Mouse (Mus musculus): ENCODE results near the gene Inpp5k. TPM values are rescaled to one million over a fixed set of nuclear protein-coding genes. Genes with fewer than 3 reads are reported as not detected.

Inpp5k gene
- total and polyA plus RNA-seq, 3 experiments, result 31.2 to 41.9 (median 35.6) TPM

GRCm38 (mm10) chr11:75595816-75596215 is 35.0 kb upstream of the Inpp5k start:
- Histone ChIP-seq H3K27me3 (replicated peaks) (no peaks in the 10 kb centered on the region), H3K79me2 (replicated peaks; ENCODE audit: control insufficient read depth, extremely low read depth, insufficient read depth, poor library complexity, severe bottlenecking) (0 out of 2 replicates have a peak, but pooled peaks cover 3% of the 10 kb centered on the region), H3K4me2 (ENCODE audit: insufficient read depth, low read depth, poor library complexity, severe bottlenecking) (no peak overlapping the region), H3K4me3 (replicated peaks in 1 of 3; ENCODE audit: low read depth in 2 of 3, low read length in 2 of 3, poor library complexity in 1 of 3) (no peak overlapping the region), H3K4me1 (ENCODE audit: control insufficient read depth in 1 of 2, insufficient read depth in 2 of 2) (peaks cover 4 to 57% of the 10 kb centered on the region in 2 experiments), H3K36me3 (replicated peaks in 1 of 2; ENCODE audit: control insufficient read depth in 1 of 2, insufficient read depth in 1 of 2, low read length in 1 of 2) (peaks cover 55 to 89% of the 10 kb centered on the region in 2 experiments), H3K9ac (ENCODE audit: insufficient read depth, low read depth) (no peak overlapping the region), H3K27ac (ENCODE audit: insufficient read depth, low read depth) (no peak overlapping the region), H3K9me3 (replicated peaks; ENCODE audit: low read length) (no peaks in the 10 kb centered on the region)
- dilution Hi-C loops (cut with MboI; ENCODE audit: extremely low pct_ligation_motif_present, extremely low pct_unique_long_range_greater_than_20kb, low sequenced_read_pairs), result no loop called here
- TF ChIP-seq RAD21 (IDR thresholded peaks at IDR 0.05; ENCODE audit: low read depth, low read length), result no peak
- TF ChIP-seq ZKSCAN1 (IDR thresholded peaks at IDR 0.05; ENCODE audit: borderline replicate concordance, low read depth, low read length), result no peak
- no peak for TF ChIP-seq NELFE (IDR thresholded peaks at IDR 0.05; ENCODE audit: low read depth, low read length)
- TF ChIP-seq ZNF384 (IDR thresholded peaks at IDR 0.05; ENCODE audit: low read depth, low read length), result no peak
- TF ChIP-seq KAT2A (IDR thresholded peaks at IDR 0.05; ENCODE audit: insufficient replicate concordance, low read length), result no peak
- no peak for TF ChIP-seq ETS1 (conservative IDR thresholded peaks at IDR 0.05; ENCODE audit: low read depth, low read length)
- TF ChIP-seq CHD1 (IDR thresholded peaks at IDR 0.05; ENCODE audit: low read depth, low read length), result no peak
- no peak for TF ChIP-seq TBP (conservative IDR thresholded peaks at IDR 0.05; ENCODE audit: low read depth, low read length)
- TF ChIP-seq USF1 (IDR thresholded peaks at IDR 0.05; ENCODE audit: low read depth, low read length), result no peak
- TF ChIP-seq NRF1 (IDR thresholded peaks at IDR 0.05; ENCODE audit: low read depth, low read length), result no peak
- TF ChIP-seq RCOR1 (conservative IDR thresholded peaks at IDR 0.05; ENCODE audit: low read depth, low read length), result no peak
- TF ChIP-seq ZC3H11A (IDR thresholded peaks at IDR 0.05; ENCODE audit: low read depth, low read length), result no peak
- TF ChIP-seq PAX5 (IDR thresholded peaks at IDR 0.05; ENCODE audit: low read length), result no peak
- no peak for TF ChIP-seq CHD2 (IDR thresholded peaks at IDR 0.05; ENCODE audit: low read length)
- TF ChIP-seq CTCF (conservative IDR thresholded peaks at IDR 0.05 in 1 of 2, IDR thresholded peaks at IDR 0.05 in 1 of 2; ENCODE audit: low read depth in 2 of 2, low read length in 2 of 2), result no peak
- TF ChIP-seq ZMIZ1 (IDR thresholded peaks at IDR 0.05; ENCODE audit: low read depth, low read length), result no peak
- no peak for TF ChIP-seq E2F4 (IDR thresholded peaks at IDR 0.05; ENCODE audit: insufficient replicate concordance, low read depth, low read length)
- no peak for TF ChIP-seq SIN3A (IDR thresholded peaks at IDR 0.05; ENCODE audit: low read length)
- TF ChIP-seq MYC (IDR thresholded peaks at IDR 0.05; ENCODE audit: low read depth, low read length), result no peak
- no peak for TF ChIP-seq GABPA (IDR thresholded peaks at IDR 0.05; ENCODE audit: insufficient replicate concordance, low read depth, low read length)
- DNase-seq (ENCODE audit: extremely low read depth), result no peak
- in situ Hi-C loops (cut with MboI; ENCODE audit: low pct_ligation_motif_present, low pct_unique_long_range_greater_than_20kb, low sequenced_read_pairs), result no loop called here

DNA sequence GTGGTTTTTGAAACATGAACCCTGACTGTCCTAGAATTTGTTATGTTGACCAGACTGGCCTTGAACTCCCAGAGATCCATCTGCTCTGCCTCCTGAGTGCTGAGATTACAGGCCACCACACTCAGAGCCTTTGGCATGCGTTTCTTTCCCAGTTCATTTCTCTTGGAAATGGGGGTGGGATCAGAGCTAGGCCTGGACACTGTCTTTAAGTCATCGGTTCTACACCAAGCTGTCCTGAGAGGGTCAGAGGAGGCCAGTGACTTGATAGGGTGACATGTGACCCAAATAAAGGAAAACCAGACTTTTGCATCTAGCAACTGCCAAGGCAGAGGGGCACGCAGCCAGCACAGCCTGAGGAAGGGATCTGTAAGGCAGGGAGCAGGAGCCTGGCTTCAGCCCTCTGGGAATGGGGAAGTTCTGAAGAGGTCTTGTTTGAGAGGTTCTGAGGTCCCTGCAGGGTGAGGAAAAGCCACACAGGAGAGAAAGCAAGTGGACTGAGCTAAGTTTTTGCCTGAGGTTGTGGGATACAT is 34.0 kb upstream of the Inpp5k start:
- no peaks in the 10 kb centered on the region for H3K79me2 ChIP-seq (replicated peaks; ENCODE audit: control insufficient read depth, extremely low read depth, insufficient read depth, poor library complexity, severe bottlenecking)
- no peak overlapping the region for H3K9ac ChIP-seq (ENCODE audit: insufficient read depth, low read depth)
- dilution Hi-C loops (cut with MboI; ENCODE audit: extremely low pct_ligation_motif_present, extremely low pct_unique_long_range_greater_than_20kb, low sequenced_read_pairs) (no loop called here), in situ Hi-C loops (cut with MboI; ENCODE audit: low pct_ligation_motif_present, low pct_unique_long_range_greater_than_20kb, low sequenced_read_pairs) (no loop called here)
- H3K4me3 ChIP-seq (replicated peaks in 1 of 3; ENCODE audit: low read depth in 2 of 3, low read length in 2 of 3, poor library complexity in 1 of 3), result no peak overlapping the region
- TF ChIP-seq MAFK (IDR thresholded peaks at IDR 0.05; ENCODE audit: insufficient replicate concordance, low read length), result no peak
- no peak for TF ChIP-seq E2F4 (IDR thresholded peaks at IDR 0.05; ENCODE audit: insufficient replicate concordance, low read depth, low read length)
- no peak for TF ChIP-seq CHD2 (IDR thresholded peaks at IDR 0.05; ENCODE audit: low read length)
- TF ChIP-seq ZC3H11A (IDR thresholded peaks at IDR 0.05; ENCODE audit: low read depth, low read length), result no peak
- TF ChIP-seq RCOR1 (conservative IDR thresholded peaks at IDR 0.05; ENCODE audit: low read depth, low read length), result no peak
- no peak for TF ChIP-seq UBTF (IDR thresholded peaks at IDR 0.05; ENCODE audit: low read depth, low read length)
- TF ChIP-seq TBP (conservative IDR thresholded peaks at IDR 0.05; ENCODE audit: low read depth, low read length), result no peak
- TF ChIP-seq JUN (IDR thresholded peaks at IDR 0.05; ENCODE audit: insufficient read depth, low read depth, low read length), result no peak
- TF ChIP-seq BHLHE40 (IDR thresholded peaks at IDR 0.05; ENCODE audit: low read depth, low read length), result no peak
- no peak for TF ChIP-seq RAD21 (IDR thresholded peaks at IDR 0.05; ENCODE audit: low read depth, low read length)
- TF ChIP-seq PAX5 (IDR thresholded peaks at IDR 0.05; ENCODE audit: low read length), result no peak
- TF ChIP-seq USF2 (conservative IDR thresholded peaks at IDR 0.05; ENCODE audit: low read depth, low read length), result no peak
- no peak for TF ChIP-seq ZMIZ1 (IDR thresholded peaks at IDR 0.05; ENCODE audit: low read depth, low read length)
- no peak for TF ChIP-seq SIN3A (IDR thresholded peaks at IDR 0.05; ENCODE audit: low read length)
- no peak for TF ChIP-seq HCFC1 (IDR thresholded peaks at IDR 0.05; ENCODE audit: low read depth, low read length)
- H3K27me3 ChIP-seq (replicated peaks), result no peaks in the 10 kb centered on the region
- H3K36me3 ChIP-seq (replicated peaks in 1 of 2; ENCODE audit: control insufficient read depth in 1 of 2, insufficient read depth in 1 of 2, low read length in 1 of 2), result peaks cover 63 to 92% of the 10 kb centered on the region in 2 experiments
- DNase-seq (ENCODE audit: extremely low read depth), result no peak
- H3K9me3 ChIP-seq (replicated peaks; ENCODE audit: low read length), result no peaks in the 10 kb centered on the region
- peaks cover 4 to 48% of the 10 kb centered on the region in 2 experiments for H3K4me1 ChIP-seq (ENCODE audit: control insufficient read depth in 1 of 2, insufficient read depth in 2 of 2)
- H3K27ac ChIP-seq (ENCODE audit: insufficient read depth, low read depth), result no peak overlapping the region
- H3K4me2 ChIP-seq (ENCODE audit: insufficient read depth, low read depth, poor library complexity, severe bottlenecking), result no peak overlapping the region

Measured in CH12.LX (cell line).